9 mouse cellular contexts compared by ENCODE assay signal in genomic region chr2:90583628-90584131, GRCm38 (mm10). TPM values are rescaled to one million over a fixed set of nuclear protein-coding genes. Genes with fewer than 3 reads are reported as not detected.
DNase-seq lines count a peak whose midpoint lies in the region; ATAC-seq and TF ChIP-seq lines count a peak whose summit lies in the region.
"Had no signal": no experiment of that assay in that cellular context is flagged by ENCODE, and none has a peak within 500 bp of the region (broad histone marks: within the 10 kb centered on the region; RNA-seq: fewer than 3 reads in every experiment).

No protein-coding gene starts in this region.

- no peaks in the 10 kb centered on the region; the same call in 1 of the 2 replicates for H3K9me3 ChIP-seq in midbrain, embryonic 10.5 days (replicated peaks)
- H3K9me3 ChIP-seq in midbrain, embryonic 11.5 days (ENCODE audit: control insufficient read depth, low read length) = no peaks in the 10 kb centered on the region
- H3K9me3 ChIP-seq in stomach, embryonic 16.5 days (replicated peaks; ENCODE audit: control insufficient read depth, low read length) = no peaks in the 10 kb centered on the region
- H3K9me3 ChIP-seq: heart, embryonic 15.5 days had no signal

- no peak overlapping the region for H3K4me2 ChIP-seq in midbrain, embryonic 11.5 days
- H3K4me2 ChIP-seq in stomach, embryonic 16.5 days (ENCODE audit: low read depth, low read length) = no peak overlapping the region
- H3K4me2 ChIP-seq: heart, embryonic 15.5 days had no signal

- no peak overlapping the region for H3K4me3 ChIP-seq in midbrain, embryonic 10.5 days
- H3K4me3 ChIP-seq in midbrain, embryonic 11.5 days (ENCODE audit: low read depth, low read length) = no peak overlapping the region
- no peak overlapping the region for H3K4me3 ChIP-seq in lung, adult 2 months (replicated peaks; ENCODE audit: extremely low read depth, low read depth, low read length)
- no peak overlapping the region for H3K4me3 ChIP-seq in stomach, embryonic 16.5 days (replicated peaks; ENCODE audit: low read length)
- H3K4me3 ChIP-seq: heart, embryonic 15.5 days had no signal

- H3K9ac ChIP-seq in midbrain, embryonic 11.5 days (ENCODE audit: low read length) = no peak overlapping the region
- no peak overlapping the region for H3K9ac ChIP-seq in stomach, embryonic 16.5 days (ENCODE audit: low read length)
- H3K9ac ChIP-seq: heart, embryonic 15.5 days had no signal

- TF ChIP-seq POLR2A in lung, adult 2 months (IDR thresholded peaks at IDR 0.05; ENCODE audit: borderline replicate concordance, extremely low read depth, low read depth, low read length) = no peak

- no peaks in the 10 kb centered on the region for H3K36me3 ChIP-seq in midbrain, embryonic 10.5 days
- H3K36me3 ChIP-seq in midbrain, embryonic 11.5 days (ENCODE audit: control insufficient read depth, insufficient read depth, low read length) = no peaks in the 10 kb centered on the region
- H3K36me3 ChIP-seq in stomach, embryonic 16.5 days (ENCODE audit: control insufficient read depth, insufficient read depth, low read length) = no peaks in the 10 kb centered on the region
- H3K36me3 ChIP-seq: heart, embryonic 15.5 days had no signal

- peak; percentile 21 for DNase-seq in adrenal gland, adult 2 months
- no peak for DNase-seq in adrenal gland, postnatal 10 days
- peak; percentile 7 for DNase-seq in midbrain, embryonic 10.5 days (ENCODE audit: low spot score)
- DNase-seq in midbrain, embryonic 11.5 days (ENCODE audit: low spot score, missing footprints) = no peak
- peak; percentile 60 for DNase-seq in lung, adult 2 months
- DNase-seq in adipocyte (ENCODE audit: low spot score) = no peak
- no peak for DNase-seq in right cerebral cortex, postnatal 36 days (ENCODE audit: low spot score in 2 of 2)

- no peak for ATAC-seq in midbrain, embryonic 11.5 days (ENCODE audit: low FRiP score)
- 0 out of 2 replicates have a peak, but pooled peaks have one; percentile 12 for ATAC-seq in stomach, embryonic 16.5 days (ENCODE audit: insufficient read depth, low FRiP score)

- H3K4me1 ChIP-seq in midbrain, embryonic 10.5 days = peaks cover 29% of the 10 kb centered on the region
- peaks cover 7% of the 10 kb centered on the region for H3K4me1 ChIP-seq in midbrain, embryonic 11.5 days (ENCODE audit: control insufficient read depth, insufficient read depth, low read length)
- peaks cover 12% of the 10 kb centered on the region for H3K4me1 ChIP-seq in lung, adult 2 months (ENCODE audit: control insufficient read depth, insufficient read depth, low read length)
- peaks cover 10% of the 10 kb centered on the region for H3K4me1 ChIP-seq in stomach, embryonic 16.5 days (ENCODE audit: control insufficient read depth, insufficient read depth, low read length)

- WGBS in midbrain, embryonic 10.5 days = 40% methylated on average over 5 of the region's 5 CpGs
- WGBS in midbrain, embryonic 11.5 days = 32% methylated on average over 5 of the region's 5 CpGs
- WGBS in lung, adult 2 months = 25% methylated on average over 5 of the region's 5 CpGs
- 38% methylated on average over 5 of the region's 5 CpGs for WGBS in stomach, embryonic 16.5 days

- H3K27ac ChIP-seq in midbrain, embryonic 10.5 days (replicated peaks) = no peak overlapping the region
- no peak overlapping the region for H3K27ac ChIP-seq in midbrain, embryonic 11.5 days (ENCODE audit: low read depth, low read length)
- peak overlapping the region; percentile 66 for H3K27ac ChIP-seq in stomach, embryonic 16.5 days (ENCODE audit: low read length)
- H3K27ac ChIP-seq: heart, embryonic 15.5 days had no signal

- no peak for TF ChIP-seq CTCF in lung, adult 2 months (IDR thresholded peaks at IDR 0.05; ENCODE audit: insufficient read depth, low read length)

- peaks cover 15% of the 10 kb centered on the region for H3K27me3 ChIP-seq in midbrain, embryonic 10.5 days (ENCODE audit: low read depth, poor library complexity, severe bottlenecking)
- peaks cover 2% of the 10 kb centered on the region; the same call in 1 of the 2 replicates for H3K27me3 ChIP-seq in midbrain, embryonic 11.5 days (ENCODE audit: control insufficient read depth, insufficient read depth, low read length)
- H3K27me3 ChIP-seq in stomach, embryonic 16.5 days (ENCODE audit: control insufficient read depth, insufficient read depth, low read length) = no peaks in the 10 kb centered on the region

RNA-seq across cellular contexts. Expression of gene Ptprj, which starts 3.2 kb away (rescaled TPM):
- 10 to 100 TPM; 15.2 to 20.6 TPM for total RNA-seq in adrenal gland, adult 2 months (2021)
- 2.4 and 2.6 TPM in 2 replicates for polyA plus RNA-seq in adrenal gland, adult 2 months (2012; rRNA removed)
- 10 to 100 TPM; 20.9 to 23.2 TPM for total RNA-seq in adrenal gland, postnatal 10 days (2021)
- polyA plus RNA-seq in midbrain, embryonic 10.5 days (2016; fragmentation: Nextera tagmentation; extraction: Ambion mirVana) = 2.1 and 2.2 TPM in 2 replicates
- polyA plus RNA-seq in midbrain, embryonic 11.5 days (2014; fragmentation: Nextera tagmentation; extraction: Ambion mirVana) = 2.9 and 3.1 TPM in 2 replicates
- 10.1 and 16.0 TPM in 2 replicates for polyA plus RNA-seq in lung, adult 2 months (2012; rRNA removed)
- 4.1 and 5.0 TPM in 2 replicates for polyA plus RNA-seq in stomach, embryonic 16.5 days (2015; fragmentation: Nextera tagmentation; extraction: Ambion mirVana)

Comparison
In these comparisons a context has a peak if more than half of its experiments do, and no peak if none do; other contexts are left out.
1. DNase-seq: peak in adrenal gland, adult 2 months (single experiment), midbrain, embryonic 10.5 days (single experiment) and lung, adult 2 months (single experiment); none in adrenal gland, postnatal 10 days (single experiment), midbrain, embryonic 11.5 days (single experiment), adipocyte (single experiment) and right cerebral cortex, postnatal 36 days (0 of 2).